Mouse (Mus musculus): ENCODE measurements around the gene Coro1b. TPM values are rescaled to one million over a fixed set of nuclear protein-coding genes. Genes with fewer than 3 reads are reported as not detected.

Coro1b gene
- total and polyA plus RNA-seq, 3 experiments, result 43.9 to 95.0 (median 45.1) TPM

DNA sequence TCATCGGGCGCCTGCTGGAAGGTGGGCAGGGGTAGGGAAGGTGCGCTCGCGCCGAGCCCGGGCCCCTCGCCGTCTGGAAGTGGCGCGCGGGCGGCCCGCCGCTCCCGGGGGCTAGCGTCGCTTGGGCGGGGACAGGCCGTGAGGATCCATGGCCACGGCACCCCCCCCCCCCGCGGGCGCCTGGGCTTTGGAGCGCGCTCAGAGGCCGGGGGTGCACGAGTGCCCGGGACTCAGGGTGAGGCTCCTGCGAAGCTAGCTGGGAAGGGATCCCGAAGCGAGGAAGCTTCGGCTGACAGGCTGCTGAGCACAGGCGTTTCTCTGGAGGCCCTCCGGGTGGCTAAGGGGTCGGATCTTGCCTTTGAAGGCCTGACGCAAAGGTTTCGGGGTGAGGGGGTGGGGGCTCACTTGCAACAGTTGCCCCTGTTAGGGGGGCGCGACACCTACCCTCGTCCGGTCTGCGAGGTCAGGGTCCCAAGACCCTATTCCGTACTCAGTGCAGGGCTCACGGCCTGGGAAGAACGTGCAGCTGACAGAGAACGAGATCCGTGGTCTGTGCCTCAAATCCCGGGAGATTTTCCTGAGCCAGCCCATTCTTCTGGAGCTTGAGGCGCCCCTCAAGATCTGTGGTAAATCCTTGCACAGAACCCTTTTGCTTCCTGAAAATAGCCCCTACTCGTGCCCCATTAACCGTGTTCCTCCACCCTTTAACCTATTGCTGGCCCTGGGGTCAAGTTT, 44.0 kb downstream of the Coro1b start:
- H3K4me1 ChIP-seq (ENCODE audit: control insufficient read depth, insufficient read depth, low read length), result peaks cover 10% of the 10 kb centered on the region
- H3K79me2 ChIP-seq (replicated peaks; ENCODE audit: control insufficient read depth, insufficient read depth, low read length), result peaks cover 5% of the 10 kb centered on the region; the same call in 1 of the 2 replicates
- DNase-seq, result peak in 1 of 2 experiments; percentile 45
- H3K27me3 ChIP-seq (ENCODE audit: control insufficient read depth, insufficient read depth, low read length), result no peaks in the 10 kb centered on the region
- H3K27ac ChIP-seq, result peak overlapping the region; percentile 96
- intact Hi-C loops (cut with DNase I), result loop anchor here (1.0 kb wide), 2 partner anchors 9 to 22 kb away; partner anchors contain the start of gene Rad9a
- WGBS, result under 1% methylated on average over 46 of the region's 52 CpGs
- H3K36me3 ChIP-seq (ENCODE audit: control insufficient read depth, insufficient read depth, low read length), result peaks cover 12% of the 10 kb centered on the region
- H3K9ac ChIP-seq (ENCODE audit: low read depth, low read length), result peak overlapping the region; percentile 99
- H3K4me3 ChIP-seq, result peak overlapping the region; percentile 98
- no peak for TF ChIP-seq POLR2A (IDR thresholded peaks at IDR 0.05; ENCODE audit: insufficient read depth, low read depth, low read length)
- no peak for TF ChIP-seq EP300 (IDR thresholded peaks at IDR 0.05; ENCODE audit: insufficient read depth, low read depth, low read length)
- no peak for TF ChIP-seq CTCF (IDR thresholded peaks at IDR 0.05)

DNA sequence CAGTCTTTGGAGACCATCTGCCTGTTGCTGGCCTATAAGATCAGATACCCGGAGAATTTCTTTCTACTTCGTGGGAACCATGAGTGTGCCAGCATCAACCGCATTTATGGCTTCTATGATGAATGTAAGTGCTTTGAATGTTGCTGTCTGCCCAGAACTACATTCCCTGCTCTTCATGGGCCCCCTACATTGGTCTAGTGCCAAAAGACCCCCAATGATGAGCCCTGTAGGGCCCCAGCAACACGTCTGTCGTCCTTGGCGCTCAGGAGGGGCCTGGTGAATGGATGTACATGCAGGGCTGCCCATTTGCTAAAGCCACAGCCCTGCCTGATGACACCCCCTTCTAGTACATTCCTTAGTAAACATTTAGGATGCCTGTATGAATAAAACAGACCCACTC, 44.7 kb downstream of the Coro1b start:
- H3K4me1 ChIP-seq (ENCODE audit: control insufficient read depth, insufficient read depth, low read length), result peaks cover 10% of the 10 kb centered on the region
- intact Hi-C loops (cut with DNase I), result no loop called here
- WGBS, result 44% methylated on average over 6 of the region's 6 CpGs
- DNase-seq, result no peak
- H3K27ac ChIP-seq, result peak overlapping the region; percentile 96; the same call in 1 of the 2 replicates
- H3K9ac ChIP-seq (ENCODE audit: low read depth, low read length), result peak overlapping the region; percentile 99
- TF ChIP-seq POLR2A (IDR thresholded peaks at IDR 0.05; ENCODE audit: insufficient read depth, low read depth, low read length) (no peak), EP300 (IDR thresholded peaks at IDR 0.05; ENCODE audit: insufficient read depth, low read depth, low read length) (no peak), CTCF (IDR thresholded peaks at IDR 0.05) (no peak)
- H3K27me3 ChIP-seq (ENCODE audit: control insufficient read depth, insufficient read depth, low read length), result no peaks in the 10 kb centered on the region
- peaks cover 12% of the 10 kb centered on the region for H3K36me3 ChIP-seq (ENCODE audit: control insufficient read depth, insufficient read depth, low read length)
- peak overlapping the region; percentile 98 for H3K4me3 ChIP-seq
- peaks cover 5% of the 10 kb centered on the region; the same call in 1 of the 2 replicates for H3K79me2 ChIP-seq (replicated peaks; ENCODE audit: control insufficient read depth, insufficient read depth, low read length)

DNA sequence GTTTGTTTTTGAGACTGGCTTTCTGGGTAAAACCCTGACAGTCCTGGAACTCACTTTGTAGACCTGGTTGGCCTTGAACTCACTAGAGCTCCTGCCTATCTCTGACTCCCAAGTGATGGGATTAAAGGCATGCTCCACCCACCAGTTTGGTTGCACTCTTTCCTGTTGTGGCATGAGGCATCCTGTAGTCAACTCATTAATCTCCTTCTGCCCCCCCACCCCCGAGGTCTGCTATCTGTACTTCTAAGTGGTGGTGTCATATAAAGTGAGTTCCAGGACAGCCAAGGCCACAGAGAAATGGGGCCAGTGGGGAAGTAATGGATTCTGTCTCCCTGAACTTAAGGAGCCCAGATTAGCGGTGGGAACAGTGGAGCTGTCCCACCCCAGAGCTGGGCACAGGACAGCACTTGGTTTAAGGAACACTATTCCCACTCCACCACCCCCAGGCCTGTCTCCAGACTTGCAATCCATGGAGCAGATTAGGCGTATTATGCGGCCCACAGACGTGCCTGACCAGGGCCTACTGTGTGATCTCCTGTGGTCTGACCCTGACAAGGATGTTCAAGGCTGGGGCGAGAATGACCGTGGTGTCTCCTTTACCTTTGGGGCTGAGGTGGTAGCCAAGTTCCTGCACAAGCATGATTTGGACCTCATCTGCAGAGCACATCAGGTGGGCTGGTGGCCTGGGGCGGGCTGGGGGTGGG, 45.8 kb downstream of the Coro1b start:
- H3K36me3 ChIP-seq (ENCODE audit: control insufficient read depth, insufficient read depth, low read length), result peaks cover 12% of the 10 kb centered on the region
- WGBS, result 78% methylated on average over 8 of the region's 8 CpGs
- peaks cover 10% of the 10 kb centered on the region for H3K4me1 ChIP-seq (ENCODE audit: control insufficient read depth, insufficient read depth, low read length)
- intact Hi-C loops (cut with DNase I), result no loop called here
- DNase-seq, result no peak
- no peaks in the 10 kb centered on the region for H3K27me3 ChIP-seq (ENCODE audit: control insufficient read depth, insufficient read depth, low read length)
- TF ChIP-seq POLR2A (IDR thresholded peaks at IDR 0.05; ENCODE audit: insufficient read depth, low read depth, low read length) (no peak), CTCF (IDR thresholded peaks at IDR 0.05) (no peak), EP300 (IDR thresholded peaks at IDR 0.05; ENCODE audit: insufficient read depth, low read depth, low read length) (no peak)
- no peak overlapping the region for H3K4me3 ChIP-seq
- no peak overlapping the region for H3K27ac ChIP-seq
- no peak overlapping the region for H3K9ac ChIP-seq (ENCODE audit: low read depth, low read length)
- peaks cover 5% of the 10 kb centered on the region; the same call in 1 of the 2 replicates for H3K79me2 ChIP-seq (replicated peaks; ENCODE audit: control insufficient read depth, insufficient read depth, low read length)

GRCm38 (mm10) chr19:4194776-4195650, 46.6 kb downstream of the Coro1b start:
- Histone ChIP-seq H3K79me2 (replicated peaks; ENCODE audit: control insufficient read depth, insufficient read depth, low read length) (peaks cover 5% of the 10 kb centered on the region; the same call in 1 of the 2 replicates), H3K4me3 (no peak overlapping the region), H3K27me3 (ENCODE audit: control insufficient read depth, insufficient read depth, low read length) (no peaks in the 10 kb centered on the region), H3K27ac (no peak overlapping the region), H3K36me3 (ENCODE audit: control insufficient read depth, insufficient read depth, low read length) (peaks cover 12% of the 10 kb centered on the region), H3K9ac (ENCODE audit: low read depth, low read length) (no peak overlapping the region), H3K4me1 (ENCODE audit: control insufficient read depth, insufficient read depth, low read length) (peaks cover 10% of the 10 kb centered on the region)
- 81% methylated on average over 12 of the region's 12 CpGs for WGBS
- DNase-seq, result no peak
- intact Hi-C loops (cut with DNase I), result no loop called here
- TF ChIP-seq EP300 (IDR thresholded peaks at IDR 0.05; ENCODE audit: insufficient read depth, low read depth, low read length) (no peak), CTCF (IDR thresholded peaks at IDR 0.05) (no peak), POLR2A (IDR thresholded peaks at IDR 0.05; ENCODE audit: insufficient read depth, low read depth, low read length) (no peak)

GRCm38 (mm10) chr19:4196048-4196447, 47.6 kb downstream of the Coro1b start:
- no peak for TF ChIP-seq CTCF (IDR thresholded peaks at IDR 0.05)
- TF ChIP-seq EP300 (IDR thresholded peaks at IDR 0.05; ENCODE audit: insufficient read depth, low read depth, low read length), result no peak
- TF ChIP-seq POLR2A (IDR thresholded peaks at IDR 0.05; ENCODE audit: insufficient read depth, low read depth, low read length), result no peak
- DNase-seq, result no peak
- intact Hi-C loops (cut with DNase I), result no loop called here
- Histone ChIP-seq H3K9ac (ENCODE audit: low read depth, low read length) (no peak overlapping the region), H3K27me3 (ENCODE audit: control insufficient read depth, insufficient read depth, low read length) (no peaks in the 10 kb centered on the region), H3K4me1 (ENCODE audit: control insufficient read depth, insufficient read depth, low read length) (peaks cover 15% of the 10 kb centered on the region), H3K79me2 (replicated peaks; ENCODE audit: control insufficient read depth, insufficient read depth, low read length) (peaks cover 5% of the 10 kb centered on the region; the same call in 1 of the 2 replicates), H3K27ac (no peak overlapping the region), H3K4me3 (no peak overlapping the region), H3K36me3 (ENCODE audit: control insufficient read depth, insufficient read depth, low read length) (peaks cover 12% of the 10 kb centered on the region)
- 24% methylated on average over 2 of the region's 2 CpGs for WGBS

Data from heart, adult 2 months (tissue).